Mouse (Mus musculus): ENCODE measurements at regions not wholly inside any gene's neighbourhood (a gene's known extent, or its start where the extent isn't known, plus 50 kb on each side); places are given as distances from the start of the nearest gene placed in this dataset.

- TF ChIP-seq POLR2A (IDR thresholded peaks at IDR 0.05; ENCODE audit: low read depth, low read length) (no peak), CTCF (IDR thresholded peaks at IDR 0.05; ENCODE audit: extremely low read depth, insufficient read length, insufficient replicate concordance, low read depth, low read length) (no peak)
- Histone ChIP-seq H3K4me1 (ENCODE audit: control insufficient read depth, insufficient read depth, insufficient read length, low read length) (no peaks in the 10 kb centered on the region), H3K36me3 (ENCODE audit: control insufficient read depth, insufficient read depth, low read length) (no peaks in the 10 kb centered on the region), H3K27ac (ENCODE audit: insufficient read depth, low read depth, low read length) (no peak overlapping the region), H3K27me3 (ENCODE audit: control insufficient read depth, insufficient read depth, low read length) (no peaks in the 10 kb centered on the region), H3K4me3 (ENCODE audit: low read depth, low read length) (no peak overlapping the region)
- 72% methylated on average over 2 of the region's 2 CpGs for WGBS
Observed at GRCm38 (mm10) chr12:71554212-71554611, 244.5 kb downstream of the Dact1 start.

GRCm38 (mm10) chr12:71561259-71561658 is 251.6 kb downstream of the Dact1 start:
- Histone ChIP-seq H3K36me3 (ENCODE audit: control insufficient read depth, insufficient read depth, low read length) (no peaks in the 10 kb centered on the region), H3K4me3 (ENCODE audit: low read depth, low read length) (no peak overlapping the region), H3K27ac (ENCODE audit: insufficient read depth, low read depth, low read length) (no peak overlapping the region), H3K27me3 (ENCODE audit: control insufficient read depth, insufficient read depth, low read length) (no peaks in the 10 kb centered on the region), H3K4me1 (ENCODE audit: control insufficient read depth, insufficient read depth, insufficient read length, low read length) (no peaks in the 10 kb centered on the region)
- WGBS = 81% methylated on average over 7 of the region's 7 CpGs
- no peak for TF ChIP-seq CTCF (IDR thresholded peaks at IDR 0.05; ENCODE audit: extremely low read depth, insufficient read length, insufficient replicate concordance, low read depth, low read length)
- TF ChIP-seq POLR2A (IDR thresholded peaks at IDR 0.05; ENCODE audit: low read depth, low read length) = no peak

- Histone ChIP-seq H3K4me3 (ENCODE audit: low read depth, low read length) (no peak overlapping the region), H3K4me1 (ENCODE audit: control insufficient read depth, insufficient read depth, insufficient read length, low read length) (no peaks in the 10 kb centered on the region), H3K27me3 (ENCODE audit: control insufficient read depth, insufficient read depth, low read length) (no peaks in the 10 kb centered on the region), H3K36me3 (ENCODE audit: control insufficient read depth, insufficient read depth, low read length) (no peaks in the 10 kb centered on the region), H3K27ac (ENCODE audit: insufficient read depth, low read depth, low read length) (no peak overlapping the region)
- TF ChIP-seq POLR2A (IDR thresholded peaks at IDR 0.05; ENCODE audit: low read depth, low read length) = no peak
- no peak for TF ChIP-seq CTCF (IDR thresholded peaks at IDR 0.05; ENCODE audit: extremely low read depth, insufficient read length, insufficient replicate concordance, low read depth, low read length)
- 80% methylated on average over 8 of the region's 8 CpGs for WGBS
Observed at GRCm38 (mm10) chr12:71561918-71562572, 252.4 kb downstream of the Dact1 start.

DNA sequence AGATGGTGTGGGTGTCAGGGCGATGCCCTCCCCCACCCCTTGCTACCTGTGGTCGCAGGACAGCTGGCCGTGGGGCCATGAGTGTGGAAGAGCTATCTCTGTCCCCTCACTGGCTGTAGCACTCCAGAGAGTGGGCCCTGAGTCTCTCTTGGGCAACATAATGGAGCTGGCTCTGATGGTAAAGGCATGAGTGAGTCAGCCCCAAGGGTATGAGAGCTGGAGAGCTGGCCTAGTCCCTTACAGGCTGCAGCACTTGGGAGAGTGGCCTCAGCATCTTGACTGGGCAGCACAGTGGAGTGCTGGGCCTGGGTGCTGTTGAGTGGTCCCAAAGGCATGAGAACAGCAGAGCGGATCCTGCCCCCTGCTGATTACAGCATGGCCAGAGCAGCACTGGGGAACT is 253.5 kb downstream of the Dact1 start:
- WGBS = 88% methylated on average over 4 of the region's 4 CpGs
- H3K4me1 ChIP-seq (ENCODE audit: control insufficient read depth, insufficient read depth, insufficient read length, low read length) = no peaks in the 10 kb centered on the region
- no peaks in the 10 kb centered on the region for H3K27me3 ChIP-seq (ENCODE audit: control insufficient read depth, insufficient read depth, low read length)
- no peak overlapping the region for H3K27ac ChIP-seq (ENCODE audit: insufficient read depth, low read depth, low read length)
- no peak for TF ChIP-seq CTCF (IDR thresholded peaks at IDR 0.05; ENCODE audit: extremely low read depth, insufficient read length, insufficient replicate concordance, low read depth, low read length)
- TF ChIP-seq POLR2A (IDR thresholded peaks at IDR 0.05; ENCODE audit: low read depth, low read length) = no peak
- H3K4me3 ChIP-seq (ENCODE audit: low read depth, low read length) = no peak overlapping the region
- H3K36me3 ChIP-seq (ENCODE audit: control insufficient read depth, insufficient read depth, low read length) = no peaks in the 10 kb centered on the region

- Histone ChIP-seq H3K27ac (ENCODE audit: insufficient read depth, low read depth, low read length) (no peak overlapping the region), H3K4me3 (ENCODE audit: low read depth, low read length) (no peak overlapping the region), H3K27me3 (ENCODE audit: control insufficient read depth, insufficient read depth, low read length) (no peaks in the 10 kb centered on the region), H3K36me3 (ENCODE audit: control insufficient read depth, insufficient read depth, low read length) (no peaks in the 10 kb centered on the region), H3K4me1 (ENCODE audit: control insufficient read depth, insufficient read depth, insufficient read length, low read length) (no peaks in the 10 kb centered on the region)
- WGBS = 94% methylated on average over 3 of the region's 3 CpGs
- TF ChIP-seq CTCF (IDR thresholded peaks at IDR 0.05; ENCODE audit: extremely low read depth, insufficient read length, insufficient replicate concordance, low read depth, low read length) (no peak), POLR2A (IDR thresholded peaks at IDR 0.05; ENCODE audit: low read depth, low read length) (no peak)
Observed at GRCm38 (mm10) chr12:71566371-71566770, 256.7 kb downstream of the Dact1 start.

- Histone ChIP-seq H3K36me3 (ENCODE audit: control insufficient read depth, insufficient read depth, low read length) (no peaks in the 10 kb centered on the region), H3K27me3 (ENCODE audit: control insufficient read depth, insufficient read depth, low read length) (no peaks in the 10 kb centered on the region), H3K27ac (ENCODE audit: insufficient read depth, low read depth, low read length) (no peak overlapping the region), H3K4me1 (ENCODE audit: control insufficient read depth, insufficient read depth, insufficient read length, low read length) (no peaks in the 10 kb centered on the region), H3K4me3 (ENCODE audit: low read depth, low read length) (no peak overlapping the region)
- 86% methylated on average over 5 of the region's 5 CpGs for WGBS
- TF ChIP-seq POLR2A (IDR thresholded peaks at IDR 0.05; ENCODE audit: low read depth, low read length) = no peak
- TF ChIP-seq CTCF (IDR thresholded peaks at IDR 0.05; ENCODE audit: extremely low read depth, insufficient read length, insufficient replicate concordance, low read depth, low read length) = no peak
Observed at GRCm38 (mm10) chr12:71568251-71568650, 258.6 kb downstream of the Dact1 start.

GRCm38 (mm10) chr12:71568880-71569390 is 259.3 kb downstream of the Dact1 start:
- H3K36me3 ChIP-seq (ENCODE audit: control insufficient read depth, insufficient read depth, low read length) = no peaks in the 10 kb centered on the region
- H3K27me3 ChIP-seq (ENCODE audit: control insufficient read depth, insufficient read depth, low read length) = no peaks in the 10 kb centered on the region
- H3K4me3 ChIP-seq (ENCODE audit: low read depth, low read length) = no peak overlapping the region
- H3K27ac ChIP-seq (ENCODE audit: insufficient read depth, low read depth, low read length) = no peak overlapping the region
- WGBS = 80% methylated on average over 6 of the region's 6 CpGs
- H3K4me1 ChIP-seq (ENCODE audit: control insufficient read depth, insufficient read depth, insufficient read length, low read length) = no peaks in the 10 kb centered on the region
- TF ChIP-seq POLR2A (IDR thresholded peaks at IDR 0.05; ENCODE audit: low read depth, low read length) (no peak), CTCF (IDR thresholded peaks at IDR 0.05; ENCODE audit: extremely low read depth, insufficient read length, insufficient replicate concordance, low read depth, low read length) (no peak)

All from small intestine, adult 2 months (tissue).